Comparison of ENCODE assay signal across 28 mouse cellular contexts in genomic region chr7:134673135-134673534, GRCm38 (mm10). TPM values are rescaled to one million over a fixed set of nuclear protein-coding genes. Genes with fewer than 3 reads are reported as not detected.
DNase-seq lines count a peak whose midpoint lies in the region; ATAC-seq and TF ChIP-seq lines count a peak whose summit lies in the region.
"Had no signal": no experiment of that assay in that cellular context is flagged by ENCODE, and none has a peak within 500 bp of the region (broad histone marks: within the 10 kb centered on the region; RNA-seq: fewer than 3 reads in every experiment).

No protein-coding gene starts in this region.

- 0 out of 2 replicates have a peak overlapping the region, but pooled peaks have one; percentile 27 for H3K9ac ChIP-seq in kidney, postnatal 0 days (ENCODE audit: low read depth, low read length)
- H3K9ac ChIP-seq in lung, postnatal 0 days (replicated peaks; ENCODE audit: low read depth): no peak overlapping the region
- H3K9ac ChIP-seq: forebrain, postnatal 0 days; liver, embryonic 15.5 days; neural tube, embryonic 13.5 days had no signal

- no peak for ATAC-seq in kidney, postnatal 0 days (replicated peaks; ENCODE audit: low FRiP score, low read depth)
- no peak for ATAC-seq in lung, postnatal 0 days
- no peak for ATAC-seq in megakaryocyte, adult 5-6 weeks (ENCODE audit: poor library complexity, severe bottlenecking)
- ATAC-seq: forebrain, postnatal 0 days; hindbrain, postnatal 0 days; intestine, embryonic 16.5 days; midbrain, embryonic 16.5 days; Patski had no signal

- no peak overlapping the region for H3K4me3 ChIP-seq in gastrocnemius, adult 2 months
- H3K4me3 ChIP-seq in kidney, postnatal 0 days (replicated peaks; ENCODE audit: low read depth, low read length): no peak overlapping the region
- no peak overlapping the region for H3K4me3 ChIP-seq in lung, postnatal 0 days (ENCODE audit: low read depth, low read length)
- H3K4me3 ChIP-seq: liver, embryonic 15.5 days; midbrain, embryonic 10.5 days; myocyte; neural tube, embryonic 13.5 days had no signal

- peaks cover 44% of the 10 kb centered on the region for H3K4me1 ChIP-seq in kidney, postnatal 0 days (replicated peaks; ENCODE audit: insufficient read depth, low read length)
- peaks cover 18% of the 10 kb centered on the region; the same call in 1 of the 2 replicates for H3K4me1 ChIP-seq in lung, postnatal 0 days (ENCODE audit: insufficient read depth, low read depth, low read length)
- H3K4me1 ChIP-seq: liver, embryonic 15.5 days had no signal

- no peaks in the 10 kb centered on the region for H3K9me3 ChIP-seq in kidney, postnatal 0 days (replicated peaks; ENCODE audit: low read length)
- no peaks in the 10 kb centered on the region for H3K9me3 ChIP-seq in lung, postnatal 0 days (ENCODE audit: low read length)
- H3K9me3 ChIP-seq: liver, embryonic 15.5 days; midbrain, embryonic 10.5 days; neural tube, embryonic 13.5 days had no signal

- no peak for TF ChIP-seq EP300 in lung, postnatal 0 days (IDR thresholded peaks at IDR 0.05)

- intact Hi-C loops in gastrocnemius, adult 2 months (cut with DNase I): no loop called here

- 63% methylated on average over 5 of the region's 5 CpGs for WGBS in kidney, postnatal 0 days
- 65% methylated on average over 5 of the region's 5 CpGs for WGBS in lung, postnatal 0 days

- H3K4me2 ChIP-seq in kidney, postnatal 0 days (ENCODE audit: low read length): 0 out of 2 replicates have a peak overlapping the region, but pooled peaks have one; percentile 81
- peak overlapping the region; percentile 22; the same call in 1 of the 2 replicates for H3K4me2 ChIP-seq in lung, postnatal 0 days (replicated peaks; ENCODE audit: low read depth, low read length)
- H3K4me2 ChIP-seq: liver, embryonic 15.5 days; neural tube, embryonic 13.5 days had no signal

- H3K36me3 ChIP-seq in kidney, postnatal 0 days (ENCODE audit: insufficient read depth, low read length): no peaks in the 10 kb centered on the region
- no peaks in the 10 kb centered on the region for H3K36me3 ChIP-seq in lung, postnatal 0 days (ENCODE audit: insufficient read depth, low read length)
- H3K36me3 ChIP-seq: G1E; liver, embryonic 15.5 days; midbrain, embryonic 10.5 days; neural tube, embryonic 13.5 days had no signal

- no peak for DNase-seq in gastrocnemius, adult 2 months
- no peak for DNase-seq in gastrocnemius, adult 18-20 months (ENCODE audit: low spot score)
- no peak for DNase-seq in kidney, postnatal 0 days (ENCODE audit: low spot score)
- DNase-seq in kidney, postnatal 10 days: no peak
- no peak for DNase-seq in lung, postnatal 0 days (ENCODE audit: low spot score)
- no peak for DNase-seq in lung, postnatal 25 days (ENCODE audit: low spot score)
- DNase-seq: B cell, adult 2 months; cerebellum, postnatal 25 days; forebrain, postnatal 0 days; gastrocnemius, postnatal 36 days; layer of hippocampus, postnatal 36 days; liver; retina, postnatal 1 day; right cerebral cortex, postnatal 25 days; spleen, adult 18-20 months; thymus, postnatal 14 days had no signal

- 0 out of 2 replicates have a peak overlapping the region, but pooled peaks have one; percentile 62 for H3K27ac ChIP-seq in gastrocnemius, adult 2 months
- no peak overlapping the region for H3K27ac ChIP-seq in kidney, postnatal 0 days
- H3K27ac ChIP-seq in lung, postnatal 0 days (ENCODE audit: low read length): no peak overlapping the region
- H3K27ac ChIP-seq: hindbrain, postnatal 0 days; liver, embryonic 15.5 days; macrophage; midbrain, embryonic 10.5 days; neural tube, embryonic 13.5 days had no signal

- H3K27me3 ChIP-seq in kidney, postnatal 0 days (ENCODE audit: insufficient read depth, low read length): no peaks in the 10 kb centered on the region
- H3K27me3 ChIP-seq in lung, postnatal 0 days (replicated peaks; ENCODE audit: insufficient read depth, low read length): no peaks in the 10 kb centered on the region
- H3K27me3 ChIP-seq: CH12.LX, Patski had no signal

- TF ChIP-seq CTCF in gastrocnemius, adult 2 months (IDR thresholded peaks at IDR 0.05): no peak
- TF ChIP-seq CTCF in kidney, postnatal 0 days (IDR thresholded peaks at IDR 0.05; ENCODE audit: low read depth): no peak
- no peak for TF ChIP-seq CTCF in lung, postnatal 0 days (IDR thresholded peaks at IDR 0.05)

RNA-seq across cellular contexts. Expression of gene Dock1, which starts 2.7 kb away (rescaled TPM):
- total RNA-seq in gastrocnemius, adult 2 months (2021): 1 to 10 TPM; 6.6 to 9.5 TPM
- 1 to 10 TPM; 5.6 to 6.0 TPM for total RNA-seq in gastrocnemius, adult 18-20 months (2021)
- polyA plus RNA-seq in kidney, postnatal 0 days (2015; fragmentation: Nextera tagmentation; extraction: Ambion mirVana): 23.9 and 27.6 TPM in 2 replicates
- polyA plus RNA-seq in lung, postnatal 0 days (2015; fragmentation: Nextera tagmentation; extraction: Ambion mirVana): 14.0 and 17.8 TPM in 2 replicates
- total RNA-seq in megakaryocyte, adult 5-6 weeks (2015): 21.1 and 29.0 TPM in 2 replicates
- total RNA-seq in megakaryocyte, adult 5-6 weeks (2017): 19.6 and 23.5 TPM in 2 replicates
- total RNA-seq: CH12.LX, G1E had no signal
- polyA plus RNA-seq: G1E had no signal
